Mouse (Mus musculus) megakaryocyte, embryonic 14.5 days (primary cell): ENCODE measurements around the gene Ccdc77.

ENCODE experiments used
- FLI1 ChIP-seq: IDR thresholded peaks from 2 replicates; pipeline ENCODE4 v1.6.1; 2012; ENCODE audit warnings: low read length, inconsistent platforms, mixed read lengths
- GATA1 ChIP-seq: IDR thresholded peaks from 3 replicates; pipeline ENCODE4 v1.6.1; 2012; ENCODE audit warnings: mixed read lengths, low read length, inconsistent platforms, borderline replicate concordance

DNA sequence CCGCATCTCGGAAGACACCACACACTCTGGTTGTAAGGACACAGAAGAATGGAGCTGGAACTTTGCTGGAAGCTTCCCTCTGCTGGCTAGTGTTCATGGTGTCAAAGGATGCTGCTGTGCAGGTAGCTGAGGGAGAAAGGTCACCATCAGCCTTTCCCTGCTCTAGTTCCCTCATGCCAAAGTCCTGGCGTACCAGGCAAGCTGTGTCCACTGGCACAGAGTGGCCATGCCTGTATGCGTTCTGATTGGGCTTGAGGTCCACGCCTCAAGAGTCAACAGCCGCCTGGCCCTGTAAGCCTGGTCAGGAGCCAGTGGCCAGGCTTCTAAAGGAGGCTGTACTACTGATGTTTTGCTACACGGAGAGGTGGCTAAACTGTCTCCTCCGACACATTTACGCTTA, 54.8 kb downstream of the Ccdc77 start:
- no peak for TF ChIP-seq GATA1
- no peak for TF ChIP-seq FLI1
